Mouse (Mus musculus) intestine, postnatal 0 days (tissue): ENCODE measurements around the gene Myo9a. TPM values are rescaled to one million over a fixed set of nuclear protein-coding genes. Genes with fewer than 3 reads are reported as not detected.

ENCODE experiments used
- ATAC-seq: fragments of 200-750 bp; cut with Nextera tagmentation; 2 replicates; pipeline ENCODE4 v1.8.0; 2017; ENCODE audit warnings: mild to moderate bottlenecking, moderate TSS enrichment, moderate library complexity
- H3K27ac ChIP-seq: fragments of 300-500 bp; sonication (generic); 2 replicates; pipeline ENCODE4 v1.5.1; 2014; ENCODE audit warnings: mild to moderate bottlenecking, low read depth, low read length, moderate library complexity
- H3K27me3 ChIP-seq: fragments of 300-500 bp; sonication (generic); replicated peaks from 2 replicates; pipeline ENCODE4 v1.6.1; 2014; ENCODE audit warnings: low read length, mixed read lengths; ENCODE audit not compliant: control insufficient read depth, insufficient read depth
- H3K36me3 ChIP-seq: fragments of 300-500 bp; sonication (generic); 2 replicates; pipeline ENCODE4 v1.6.1; 2014; ENCODE audit warnings: mild to moderate bottlenecking, moderate library complexity; ENCODE audit not compliant: control insufficient read depth, insufficient read depth
- H3K4me1 ChIP-seq: fragments of 300-500 bp; sonication (generic); replicated peaks from 2 replicates; pipeline ENCODE4 v1.6.1; 2014; ENCODE audit warnings: antibody characterized with exemption, low read length, mixed read lengths; ENCODE audit not compliant: control insufficient read depth, insufficient read depth
- H3K4me2 ChIP-seq: fragments of 300-500 bp; sonication (generic); replicated peaks from 2 replicates; pipeline ENCODE4 v1.6.1; 2014; ENCODE audit warnings: low read depth, mild to moderate bottlenecking, moderate library complexity
- H3K4me3 ChIP-seq: fragments of 300-500 bp; sonication (generic); 2 replicates; pipeline ENCODE4 v1.5.1; 2014; ENCODE audit warnings: low read depth, low read length
- H3K9ac ChIP-seq: fragments of 300-500 bp; sonication (generic); 2 replicates; pipeline ENCODE4 v1.6.1; 2014; ENCODE audit warnings: mild to moderate bottlenecking, low read depth, low read length
- H3K9me3 ChIP-seq: fragments of 300-500 bp; sonication (generic); 2 replicates; pipeline ENCODE4 v1.6.1; 2016; ENCODE audit warnings: mixed run types; ENCODE audit not compliant: control insufficient read depth
- CTCF ChIP-seq: sonication (generic); IDR thresholded peaks from 2 replicates; pipeline ENCODE4 v1.5.1; 2016; ENCODE audit warnings: low read depth, mild to moderate bottlenecking, control low read depth, antibody characterized with exemption, moderate library complexity
- WGBS: fragments of 180-500 bp; shearing (Covaris S2); extraction: QIAGEN DNeasy Blood & Tissue Kit; methylation state at CpG from one replicate; pipeline ENCODE4 v1.1.7; 2014; 5-methylcytosine and 5-hydroxymethylcytosine counted together
- polyA plus RNA-seq: library from polyadenylated mRNA; unstranded; fragments of >200 nt; fragmentation: Nextera tagmentation; extraction: Ambion mirVana; gene quantifications from 2 replicates; pipeline ENCODE4 v1.2.1, GENCODE M21; 2015

Myo9a gene
- polyA plus RNA-seq, 1 experiment from 2014 or later = 12.2 TPM

- H3K4me1 ChIP-seq = 0 out of 2 replicates have a peak, but pooled peaks cover 8% of the 10 kb centered on the region
- no peak overlapping the region for H3K27ac ChIP-seq
- WGBS = 31% methylated on average over 7 of the region's 7 CpGs
- no peaks in the 10 kb centered on the region for H3K27me3 ChIP-seq
- no peak overlapping the region for H3K4me2 ChIP-seq
- no peak for TF ChIP-seq CTCF
- no peaks in the 10 kb centered on the region for H3K9me3 ChIP-seq
- H3K36me3 ChIP-seq = no peaks in the 10 kb centered on the region
- no peak overlapping the region for H3K9ac ChIP-seq
- H3K4me3 ChIP-seq = no peak overlapping the region
- ATAC-seq = peak; percentile 82
Observed at GRCm38 (mm10) chr9:59716275-59716898, 34.3 kb upstream of the Myo9a start.

- Histone ChIP-seq H3K4me2 (no peak overlapping the region), H3K9me3 (no peaks in the 10 kb centered on the region), H3K36me3 (no peaks in the 10 kb centered on the region), H3K27me3 (no peaks in the 10 kb centered on the region), H3K9ac (no peak overlapping the region), H3K4me3 (no peak overlapping the region), H3K27ac (no peak overlapping the region), H3K4me1 (peaks cover 8% of the 10 kb centered on the region; the same call in 1 of the 2 replicates)
- ATAC-seq = no peak
- no peak for TF ChIP-seq CTCF
- 95% methylated on average over 4 of the region's 4 CpGs for WGBS
Observed at GRCm38 (mm10) chr9:59718237-59718636, 32.5 kb upstream of the Myo9a start.

- Histone ChIP-seq H3K9ac (no peak overlapping the region), H3K4me3 (no peak overlapping the region), H3K4me1 (peaks cover 8% of the 10 kb centered on the region; the same call in 1 of the 2 replicates), H3K27me3 (no peaks in the 10 kb centered on the region), H3K27ac (no peak overlapping the region), H3K4me2 (no peak overlapping the region), H3K36me3 (no peaks in the 10 kb centered on the region), H3K9me3 (no peaks in the 10 kb centered on the region)
- 82% methylated on average over 5 of the region's 5 CpGs for WGBS
- ATAC-seq = no peak
- no peak for TF ChIP-seq CTCF
Observed at GRCm38 (mm10) chr9:59721144-59721543, 29.6 kb upstream of the Myo9a start.

DNA sequence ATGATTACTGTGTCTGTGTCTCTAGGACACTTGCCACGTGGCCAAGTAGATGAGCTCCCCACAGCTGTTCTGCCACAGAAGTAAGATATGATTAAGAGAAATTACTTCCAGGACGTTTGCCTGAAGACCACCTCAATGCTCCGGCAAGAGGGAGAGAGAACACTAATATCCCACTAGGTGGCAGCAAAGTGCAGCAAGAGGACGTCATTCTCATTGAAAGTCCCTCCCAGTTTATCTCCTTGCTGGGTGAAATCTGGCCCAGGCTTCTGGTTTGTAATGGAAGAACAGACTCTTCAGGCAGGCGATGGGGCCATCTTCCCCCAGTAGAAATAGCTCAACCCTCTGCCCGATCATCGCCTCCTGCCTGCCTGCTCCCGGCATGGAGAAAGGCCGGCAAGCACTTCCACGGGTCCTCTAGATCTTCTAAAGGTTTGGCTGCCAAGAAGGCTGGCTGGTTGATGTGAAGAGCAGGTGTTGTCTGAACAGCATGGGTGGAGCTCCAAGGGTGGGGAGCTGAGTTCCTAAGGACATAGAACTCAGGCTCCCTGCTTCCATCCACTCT lies 27.5 kb upstream of the Myo9a start:
- Histone ChIP-seq H3K4me2 (peak overlapping the region; percentile 47; the same call in 1 of the 2 replicates), H3K9ac (no peak overlapping the region), H3K4me3 (no peak overlapping the region), H3K36me3 (no peaks in the 10 kb centered on the region), H3K27me3 (no peaks in the 10 kb centered on the region), H3K4me1 (no peaks in the 10 kb centered on the region; the same call in 1 of the 2 replicates), H3K9me3 (no peaks in the 10 kb centered on the region), H3K27ac (no peak overlapping the region)
- WGBS = 17% methylated on average over 10 of the region's 10 CpGs
- peak; percentile 43; the same call in 1 of the 2 replicates for ATAC-seq
- peak; percentile 95 for TF ChIP-seq CTCF

- H3K27ac ChIP-seq = no peak overlapping the region
- no peaks in the 10 kb centered on the region for H3K27me3 ChIP-seq
- no peaks in the 10 kb centered on the region for H3K36me3 ChIP-seq
- no peak overlapping the region for H3K4me2 ChIP-seq
- 62% methylated on average over 8 of the region's 8 CpGs for WGBS
- no peak overlapping the region for H3K4me3 ChIP-seq
- H3K9ac ChIP-seq = no peak overlapping the region
- H3K9me3 ChIP-seq = no peaks in the 10 kb centered on the region
- no peaks in the 10 kb centered on the region; the same call in 1 of the 2 replicates for H3K4me1 ChIP-seq
- no peak for TF ChIP-seq CTCF
- ATAC-seq = no peak
Observed at GRCm38 (mm10) chr9:59723791-59724442, 26.8 kb upstream of the Myo9a start.

GRCm38 (mm10) chr9:59725515-59725914 lies 25.2 kb upstream of the Myo9a start:
- H3K36me3 ChIP-seq = no peaks in the 10 kb centered on the region
- H3K27ac ChIP-seq = no peak overlapping the region
- no peak overlapping the region for H3K4me2 ChIP-seq
- H3K4me1 ChIP-seq = no peaks in the 10 kb centered on the region; the same call in 1 of the 2 replicates
- H3K4me3 ChIP-seq = no peak overlapping the region
- no peak for TF ChIP-seq CTCF
- no peak overlapping the region for H3K9ac ChIP-seq
- no peaks in the 10 kb centered on the region for H3K27me3 ChIP-seq
- WGBS = 58% methylated on average over 10 of the region's 10 CpGs
- ATAC-seq = no peak
- H3K9me3 ChIP-seq = no peaks in the 10 kb centered on the region
